Mouse (Mus musculus) fat pad, adult 2 months (tissue): Measurements from ENCODE around the gene Tmsb10.

Source experiments
- DNase-seq: peaks from one replicate; pipeline ENCODE4 v3.0.0-alpha.2; 2011; ENCODE audit warnings: low read depth, low spot score; ENCODE audit errors: extremely low read depth

Tmsb10 gene

DNA sequence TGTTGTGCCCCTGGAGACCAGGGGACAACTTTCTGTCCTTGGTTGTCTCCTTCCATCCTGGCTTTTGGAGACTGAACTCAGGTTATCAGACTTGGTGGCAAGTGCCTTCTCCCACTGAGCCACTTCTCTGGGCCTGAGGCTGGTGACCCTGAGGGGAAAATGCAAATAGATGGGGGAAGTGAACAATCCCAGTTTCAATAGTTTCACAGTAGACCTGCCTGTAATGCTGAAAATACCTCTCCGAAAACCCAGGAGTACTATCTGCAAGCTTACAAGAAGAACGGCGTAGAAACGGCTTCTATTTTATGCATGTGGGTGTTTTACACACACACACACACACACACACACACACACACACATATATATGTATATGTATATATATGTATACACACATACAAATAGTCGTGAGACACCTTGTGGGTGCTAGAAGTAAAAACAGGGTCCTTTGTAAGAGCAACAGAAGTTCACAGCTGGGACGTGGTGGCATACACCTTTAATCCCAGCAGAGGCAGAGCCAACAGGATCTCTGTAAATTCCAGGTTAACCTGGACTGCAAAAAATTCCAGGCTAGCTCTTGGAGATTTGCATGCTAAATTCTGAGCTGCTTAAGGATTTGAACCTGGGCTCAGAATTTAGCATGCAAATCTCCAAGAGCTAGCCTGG is 44.3 kb downstream of the Tmsb10 start:
- no peak for DNase-seq

GRCm38 (mm10) chr6:72911261-72911660 is 47.3 kb downstream of the Tmsb10 start:
- no peak for DNase-seq
